Mouse (Mus musculus): Measurements from ENCODE around the gene Sptlc3.

DNA sequence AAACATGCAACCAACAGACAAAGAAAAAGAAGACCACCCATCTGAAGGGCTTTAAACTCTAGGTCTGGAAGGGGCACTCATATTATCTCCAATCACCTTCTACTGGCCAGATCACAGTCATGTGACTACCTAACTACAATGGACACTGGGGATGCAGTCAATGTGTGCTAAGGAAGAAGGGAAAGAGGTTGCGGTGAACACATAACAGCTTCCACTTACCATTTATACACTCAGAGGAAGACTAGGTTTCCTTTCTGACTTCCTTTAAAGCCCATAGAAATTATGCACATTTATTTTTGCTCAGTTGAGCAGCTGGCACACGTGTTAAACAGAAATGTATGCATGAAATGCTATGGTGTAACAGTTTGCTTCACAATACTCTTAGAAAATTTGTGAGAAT, 178.7 kb downstream of the Sptlc3 start:
- no peak for TF ChIP-seq CTCF (IDR thresholded peaks at IDR 0.05; ENCODE audit: extremely low read depth, insufficient read length, insufficient replicate concordance, low read depth, low read length)
- TF ChIP-seq POLR2A (IDR thresholded peaks at IDR 0.05; ENCODE audit: low read depth, low read length), result no peak

All from small intestine, adult 2 months (tissue).